Mouse (Mus musculus) leukemia stem cell, adult 10-12 weeks (primary cell): ENCODE data around the gene Eaf1. TPM values are rescaled to one million over a fixed set of nuclear protein-coding genes. Genes with fewer than 3 reads are reported as not detected.

Experiments used
- polyA plus RNA-seq: library from polyadenylated mRNA; stranded (reverse); fragments of >175 nt; gene quantifications from 2 replicates; pipeline ENCODE4 v1.2.3, GENCODE M21; 2012; ENCODE audit warnings: low replicate concordance

Gene Eaf1
- 345 and 612 TPM in 2 replicates for polyA plus RNA-seq

GRCm38 (mm10) chr14:31494349-31494974, at the start of gene Eaf1:
Gene Eaf1 (plus strand): TSS chr14:31494399.

GRCm38 (mm10) chr14:31494975-31495455, 816 bp downstream of the Eaf1 start, which contains the start of gene Mettl6:
Gene Mettl6 (minus strand): TSS chr14:31495040.

Other genes with a start within 250 kb of the Eaf1 start
- gene Phf7, start 243.1 kb upstream of the Eaf1 start, polyA plus RNA-seq: 1.8 and 3.5 TPM in 2 replicates
- 34.1 and 85.8 TPM in 2 replicates for gene Bap1, start 242.9 kb upstream of the Eaf1 start, polyA plus RNA-seq
- 0.08 TPM in 1 of 2 replicates, not detected in the other for gene Dnah1, start 170.5 kb upstream of the Eaf1 start, polyA plus RNA-seq
- gene Capn7, start 157.8 kb upstream of the Eaf1 start, polyA plus RNA-seq: 5.7 and 7.8 TPM in 2 replicates
- gene Sh3bp5, start 58.3 kb upstream of the Eaf1 start, polyA plus RNA-seq: 9.4 and 19.6 TPM in 2 replicates
- gene Mettl6, start 641 bp downstream of the Eaf1 start, polyA plus RNA-seq: 1.1 and 3.7 TPM in 2 replicates
- gene Colq, start 96.9 kb downstream of the Eaf1 start, polyA plus RNA-seq: 0.52 and 1.2 TPM in 2 replicates
- gene Gm49387, start 146.5 kb downstream of the Eaf1 start, polyA plus RNA-seq: not detected in 2 replicates
- gene Btd, start 146.6 kb downstream of the Eaf1 start, polyA plus RNA-seq: 1.7 and 5.7 TPM in 2 replicates
- gene Hacl1, start 146.9 kb downstream of the Eaf1 start, polyA plus RNA-seq: 0.19 and 0.46 TPM in 2 replicates